ENCODE assay signal across 15 mouse cellular contexts in genomic region chr10:80502291-80502690, GRCm38 (mm10). TPM values are rescaled to one million over a fixed set of nuclear protein-coding genes. Genes with fewer than 3 reads are reported as not detected.
"Had no signal": no experiment of that assay in that cellular context is flagged by ENCODE, and none has a peak within 500 bp of the region (broad histone marks: within the 10 kb centered on the region; RNA-seq: fewer than 3 reads in every experiment).

No protein-coding gene starts in this region.

- H3K36me3 ChIP-seq: liver, embryonic 15.5 days; stomach, embryonic 15.5 days had no signal

- H3K27ac ChIP-seq: layer of hippocampus, adult 2 months; liver, embryonic 15.5 days; stomach, embryonic 15.5 days had no signal

- H3K4me2 ChIP-seq: liver, embryonic 11.5 days; liver, embryonic 15.5 days; stomach, embryonic 15.5 days had no signal

- H3K9me3 ChIP-seq: liver, embryonic 15.5 days; stomach, embryonic 15.5 days had no signal

- ATAC-seq: lung, postnatal 0 days had no signal

- H3K9ac ChIP-seq: liver, embryonic 15.5 days; stomach, embryonic 15.5 days had no signal

- H3K4me3 ChIP-seq: layer of hippocampus, adult 2 months; liver, embryonic 15.5 days; stomach, embryonic 15.5 days had no signal

- DNase-seq: kidney, adult 18-20 months; kidney, postnatal 10 days; lung, adult 2 months; lung, postnatal 36 days; right cerebral cortex, postnatal 14 days; thymus, adult 2 months; thymus, postnatal 25 days had no signal

RNA-seq across cellular contexts. Expression of gene Onecut3, which starts 7.7 kb away (rescaled TPM):
- polyA plus RNA-seq: kidney, embryonic 14.5 days; liver, embryonic 15.5 days; lung, adult 2 months; lung, postnatal 0 days; spleen, adult 2 months; urinary bladder, adult 2 months had no signal

RNA-seq across cellular contexts. Expression of gene Atp8b3, which starts 36.6 kb away (rescaled TPM):
- polyA plus RNA-seq: liver, embryonic 15.5 days; urinary bladder, adult 2 months had no signal
